Mouse (Mus musculus) lung, adult 2 months (tissue): Measurements from ENCODE around the gene Inpp5a.

Experiments used
- CTCF ChIP-seq: fragments of 200-500 bp; IDR thresholded peaks from 2 replicates; pipeline ENCODE4 v1.5.1; 2011; ENCODE audit warnings: mild to moderate bottlenecking, low read length, control low read depth; ENCODE audit not compliant: insufficient read depth
- POLR2A ChIP-seq: fragments of 200-500 bp; IDR thresholded peaks from 2 replicates; pipeline ENCODE4 v1.6.1; 2011; ENCODE audit warnings: low read depth, mild to moderate bottlenecking, control low read depth, low read length, borderline replicate concordance; ENCODE audit errors: extremely low read depth

DNA sequence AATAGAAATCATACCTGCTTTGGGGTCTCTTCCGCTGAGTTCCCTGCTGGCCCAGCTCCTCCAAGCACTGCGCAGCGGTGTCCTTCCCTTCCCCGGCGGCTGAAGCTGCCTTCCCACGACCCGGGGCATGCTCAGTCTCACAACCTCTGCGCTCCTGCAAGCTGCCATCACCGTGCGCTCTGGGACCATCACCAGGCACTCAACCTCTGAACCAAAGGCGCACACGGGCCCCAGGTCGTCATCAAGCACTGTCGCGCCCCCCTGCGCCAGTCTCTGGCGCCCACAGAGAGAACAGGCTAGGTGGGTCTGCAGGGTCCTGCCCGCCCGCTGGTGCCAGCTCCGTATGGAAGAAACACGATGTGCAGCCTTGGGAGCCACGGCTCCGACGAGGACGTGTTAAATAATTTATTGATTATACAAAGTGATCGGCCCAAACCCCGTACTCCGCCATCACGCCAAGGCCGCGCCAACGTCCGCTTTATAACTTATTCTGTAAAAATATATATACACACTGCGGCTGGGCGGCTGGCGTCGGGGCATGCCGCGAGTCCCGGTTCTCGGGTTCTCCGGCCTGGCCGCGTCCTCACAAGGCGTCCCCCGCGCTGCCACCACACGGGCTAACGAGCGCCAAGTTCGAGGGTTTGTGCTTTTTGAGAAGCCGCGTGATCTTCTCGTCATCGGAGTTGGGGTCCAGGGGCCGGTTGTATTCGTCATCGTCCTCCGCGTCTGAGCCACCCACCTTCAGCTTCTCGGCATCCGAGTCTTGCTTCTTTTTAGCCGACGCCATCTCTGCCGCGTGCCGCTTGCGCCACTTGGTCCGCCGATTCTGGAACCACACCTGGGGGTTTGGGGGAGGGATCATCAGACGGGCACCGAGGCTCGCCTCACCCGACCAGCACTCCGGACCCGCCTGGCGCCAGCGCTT lies 192.2 kb downstream of the Inpp5a start:
- TF ChIP-seq CTCF (no peak), POLR2A (no peak)
